Mouse (Mus musculus) E14TG2a.4 (cell line): ENCODE results near the gene Filip1l.

Source experiments
- CTCF ChIP-seq: conservative IDR thresholded peaks from 2 replicates; pipeline ENCODE4 v1.5.1; 2014; ENCODE audit warnings: low read length
- NANOG ChIP-seq: IDR thresholded peaks from 2 replicates; pipeline ENCODE4 v1.6.1; 2014; ENCODE audit warnings: borderline replicate concordance, low read length, mixed read lengths

DNA sequence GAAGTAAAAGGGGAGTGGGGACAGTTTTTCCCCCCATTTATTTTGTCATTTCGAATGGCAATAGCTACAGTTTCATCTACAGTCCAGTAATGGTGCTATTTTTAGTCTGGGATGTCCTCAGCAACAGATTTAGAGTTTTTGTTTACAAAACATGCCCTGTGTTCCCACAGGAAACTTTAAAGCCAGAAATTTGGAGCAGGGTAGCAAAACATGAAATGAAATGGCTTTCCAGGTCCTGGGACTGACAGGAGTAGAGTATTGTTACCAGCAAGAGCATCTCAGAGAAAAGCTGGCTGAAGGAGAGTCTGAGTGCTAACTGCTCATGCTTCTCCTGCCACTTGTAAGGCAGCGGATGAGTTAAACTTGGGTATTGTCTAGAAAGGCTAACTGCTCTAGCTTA, 22.8 kb upstream of the Filip1l start:
- TF ChIP-seq CTCF (no peak), NANOG (no peak)
